Mouse (Mus musculus): ENCODE results near the gene Pacs1. TPM values are rescaled to one million over a fixed set of nuclear protein-coding genes. Genes with fewer than 3 reads are reported as not detected.

Gene Pacs1
- total RNA-seq, 2 experiments from 2014 or later, result 19.9 to 21.5 TPM

Small RNA genes within 50 kb of the gene (microRNA-seq; reads per million reads assigned to microRNA genes)
- gene Gm27468 (ENCODE audit: borderline number of aligned reads in 2 of 2), result 0 reads per million in 2 experiments

Other genes with a start within 250 kb of the Pacs1 start
- gene Slc29a2, start 249.3 kb downstream of the Pacs1 start, total RNA-seq (2021), result 10 to 100 TPM; 12.7 to 13.2 TPM
- gene B4gat1, start 234.3 kb downstream of the Pacs1 start, total RNA-seq (2021), result 10 to 100 TPM; 45.1 to 47.2 TPM
- 1 to 10 TPM; 1.4 to 3.9 TPM for gene AC124502.3, start 234.2 kb downstream of the Pacs1 start, total RNA-seq (2021)
- 10 to 100 TPM; 13.9 to 15.6 TPM for gene Brms1, start 231.8 kb downstream of the Pacs1 start, total RNA-seq (2021)
- gene Rin1, start 222.6 kb downstream of the Pacs1 start, total RNA-seq (2021), result 1 to 10 TPM; 1.8 to 2.1 TPM
- gene Cd248, start 205.0 kb downstream of the Pacs1 start, total RNA-seq (2021), result 10 to 100 TPM; 13.8 to 15.1 TPM
- 1 to 10 TPM; 1.7 to 2.8 TPM for gene Tmem151a, start 187.6 kb downstream of the Pacs1 start, total RNA-seq (2021)
- gene Yif1a, start 184.6 kb downstream of the Pacs1 start, total RNA-seq (2021), result 100 to 1,000 TPM in 1 of 2 experiments, 10 to 100 TPM in 1; 89.0 to 102 TPM
- gene Cnih2, start 174.6 kb downstream of the Pacs1 start, total RNA-seq (2021), result under 1 TPM; 0.30 to 0.31 TPM
- 100 to 1,000 TPM; 176 to 201 TPM for gene Rab1b, start 166.0 kb downstream of the Pacs1 start, total RNA-seq (2021)
- gene Klc2, start 154.6 kb downstream of the Pacs1 start, total RNA-seq (2021), result 10 to 100 TPM; 47.3 to 49.7 TPM
- 100 to 1,000 TPM; 115 to 128 TPM for gene Sf3b2, start 22.3 kb upstream of the Pacs1 start, total RNA-seq (2021)
- gene Gal3st3, start 25.2 kb upstream of the Pacs1 start, total RNA-seq (2021), result 10 to 100 TPM; 20.0 to 24.2 TPM
- not detected for gene Catsper1, start 62.6 kb upstream of the Pacs1 start, total RNA-seq (2021)
- gene Cst6, start 76.5 kb upstream of the Pacs1 start, total RNA-seq (2021), result 10 to 100 TPM in 1 of 2 experiments, 1 to 10 TPM in 1; 9.5 to 10.2 TPM
- gene Eif1ad, start 93.6 kb upstream of the Pacs1 start, total RNA-seq (2021), result 10 to 100 TPM; 16.5 to 17.7 TPM
- gene Banf1, start 94.0 kb upstream of the Pacs1 start, total RNA-seq (2021), result 100 to 1,000 TPM; 126 to 142 TPM
- gene Sart1, start 115.6 kb upstream of the Pacs1 start, total RNA-seq (2021), result 10 to 100 TPM; 53.2 to 55.5 TPM
- 1 to 10 TPM in 1 of 2 experiments, under 1 TPM in 1; 0.17 to 2.8 TPM for gene Tsga10ip, start 129.4 kb upstream of the Pacs1 start, total RNA-seq (2021)
- gene Drap1, start 151.9 kb upstream of the Pacs1 start, total RNA-seq (2021), result 100 to 1,000 TPM; 297 to 319 TPM
- gene AI837181, start 152.0 kb upstream of the Pacs1 start, total RNA-seq (2021), result 10 to 100 TPM; 33.3 to 38.1 TPM
- not detected for gene Fosl1, start 174.4 kb upstream of the Pacs1 start, total RNA-seq (2021)
- 10 to 100 TPM in 1 of 2 experiments, 1 to 10 TPM in 1; 9.5 to 11.0 TPM for gene Ccdc85b, start 184.8 kb upstream of the Pacs1 start, total RNA-seq (2021)
- 10 to 100 TPM; 50.3 to 50.5 TPM for gene Fibp, start 187.5 kb upstream of the Pacs1 start, total RNA-seq (2021)
- under 1 TPM in 1 of 2 experiments, not detected in 1; 0.43 TPM for gene Ctsw, start 195.4 kb upstream of the Pacs1 start, total RNA-seq (2021)
- gene Efemp2, start 200.8 kb upstream of the Pacs1 start, total RNA-seq (2021), result 1 to 10 TPM; 9.0 to 9.8 TPM
- 10 to 100 TPM; 19.6 to 23.7 TPM for gene Mus81, start 215.3 kb upstream of the Pacs1 start, total RNA-seq (2021)
- 100 to 1,000 TPM; 174 to 188 TPM for gene Cfl1, start 217.3 kb upstream of the Pacs1 start, total RNA-seq (2021)
- gene 1700020D05Rik, start 230.7 kb upstream of the Pacs1 start, total RNA-seq (2021), result under 1 TPM; 0.58 to 0.70 TPM
- 1 to 10 TPM; 5.1 TPM for gene Snx32, start 237.4 kb upstream of the Pacs1 start, total RNA-seq (2021)

All from heart, postnatal 36 days (tissue).